16 mouse cellular contexts compared by ENCODE assay signal in genomic region chr11:76515123-76515522, GRCm38 (mm10).
DNase-seq lines count a peak whose midpoint lies in the region; ATAC-seq lines count a peak whose summit lies in the region.
"Had no signal": no experiment of that assay in that cellular context is flagged by ENCODE, and none has a peak within 500 bp of the region (broad histone marks: within the 10 kb centered on the region; RNA-seq: fewer than 3 reads in every experiment).

No protein-coding gene starts in this region.

- H3K4me1 ChIP-seq in hindbrain, embryonic 14.5 days (replicated peaks; ENCODE audit: control insufficient read depth, insufficient read depth, low read length) = no peaks in the 10 kb centered on the region
- H3K4me1 ChIP-seq: liver, embryonic 15.5 days had no signal

- no peak for ATAC-seq in hindbrain, embryonic 14.5 days (ENCODE audit: low FRiP score)
- ATAC-seq: activated CD4-positive, CD25-positive, alpha-beta regulatory T cell, adult 4 months had no signal

- no peaks in the 10 kb centered on the region for H3K9me3 ChIP-seq in hindbrain, embryonic 14.5 days (ENCODE audit: control insufficient read depth, low read length)
- H3K9me3 ChIP-seq: liver, embryonic 15.5 days had no signal

- H3K27ac ChIP-seq in hindbrain, embryonic 14.5 days = no peak overlapping the region
- H3K27ac ChIP-seq: gastrocnemius, adult 2 months; liver, embryonic 15.5 days had no signal

- H3K4me3 ChIP-seq in hindbrain, embryonic 14.5 days (replicated peaks; ENCODE audit: low read length) = no peak overlapping the region
- H3K4me3 ChIP-seq: gastrocnemius, adult 2 months; liver, embryonic 15.5 days; myocyte had no signal

- peak; percentile 53 for DNase-seq in cerebellum, postnatal 14 days
- no peak for DNase-seq in cerebellum, adult 18-20 months
- peak; percentile 65 to 89 for DNase-seq in layer of hippocampus, adult 18-20 months (ENCODE audit: low spot score in 2 of 2)
- DNase-seq in layer of hippocampus, postnatal 14 days (ENCODE audit: low spot score in 2 of 2) = no peak
- DNase-seq in right cerebral cortex, adult 18-20 months = peak; percentile 64
- no peak for DNase-seq in right cerebral cortex, postnatal 25 days
- DNase-seq in urinary bladder, adult 18-20 months (ENCODE audit: low spot score in 2 of 2) = no peak
- no peak for DNase-seq in hindbrain, embryonic 14.5 days (ENCODE audit: low spot score)
- DNase-seq: gastrocnemius, adult 2 months; kidney, postnatal 25 days; right cerebral cortex, postnatal 14 days had no signal

- no peaks in the 10 kb centered on the region for H3K27me3 ChIP-seq in hindbrain, embryonic 14.5 days (ENCODE audit: control insufficient read depth, insufficient read depth, low read length)
- H3K27me3 ChIP-seq: CH12.LX; liver, embryonic 15.5 days had no signal

- no peak overlapping the region for H3K9ac ChIP-seq in hindbrain, embryonic 14.5 days
- H3K9ac ChIP-seq: liver, embryonic 15.5 days had no signal

- H3K36me3 ChIP-seq in hindbrain, embryonic 14.5 days (replicated peaks; ENCODE audit: control insufficient read depth, insufficient read depth) = no peaks in the 10 kb centered on the region
- H3K36me3 ChIP-seq: liver, embryonic 15.5 days had no signal

- 77% methylated on average over 11 of the region's 11 CpGs for WGBS in hindbrain, embryonic 14.5 days

- H3K4me2 ChIP-seq in hindbrain, embryonic 14.5 days (replicated peaks) = no peak overlapping the region
- H3K4me2 ChIP-seq: liver, embryonic 15.5 days; midbrain, embryonic 11.5 days had no signal

Comparison
In these comparisons a context has a peak if more than half of its experiments do, and no peak if none do; other contexts are left out.
1. DNase-seq: peak in cerebellum, postnatal 14 days (2 of 2), layer of hippocampus, adult 18-20 months (2 of 2) and right cerebral cortex, adult 18-20 months (single experiment); none in cerebellum, adult 18-20 months (0 of 2), layer of hippocampus, postnatal 14 days (0 of 2), right cerebral cortex, postnatal 25 days (single experiment), urinary bladder, adult 18-20 months (0 of 2) and hindbrain, embryonic 14.5 days (single experiment).